Mouse (Mus musculus): ENCODE results near the gene Steap3. TPM values are rescaled to one million over a fixed set of nuclear protein-coding genes. Genes with fewer than 3 reads are reported as not detected.
A peak's percentile ranks its signal among the peaks of the same experiment; 100 is the strongest.

Steap3 gene
- polyA plus RNA-seq, 2 experiments from 2014 or later: not detected

DNA sequence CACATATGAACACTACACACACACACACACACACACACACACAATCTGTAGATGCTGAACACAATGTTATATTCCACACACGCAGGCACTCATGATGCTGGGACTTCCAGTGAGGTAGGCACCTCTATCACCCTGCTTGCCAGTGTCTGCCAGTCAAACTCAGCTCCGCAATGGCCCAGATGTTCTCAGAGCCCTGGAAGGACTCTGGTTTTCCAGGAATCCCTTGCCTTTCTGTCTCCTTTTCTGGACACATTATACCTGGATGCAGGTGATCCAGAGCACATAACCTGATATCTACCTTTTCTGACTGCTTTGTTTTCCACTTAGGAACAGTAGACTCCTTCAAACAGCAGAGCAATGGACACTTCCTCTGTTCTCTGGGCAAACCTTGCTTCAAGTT, 75.8 kb downstream of the Steap3 start:
- no peak for ATAC-seq

DNA sequence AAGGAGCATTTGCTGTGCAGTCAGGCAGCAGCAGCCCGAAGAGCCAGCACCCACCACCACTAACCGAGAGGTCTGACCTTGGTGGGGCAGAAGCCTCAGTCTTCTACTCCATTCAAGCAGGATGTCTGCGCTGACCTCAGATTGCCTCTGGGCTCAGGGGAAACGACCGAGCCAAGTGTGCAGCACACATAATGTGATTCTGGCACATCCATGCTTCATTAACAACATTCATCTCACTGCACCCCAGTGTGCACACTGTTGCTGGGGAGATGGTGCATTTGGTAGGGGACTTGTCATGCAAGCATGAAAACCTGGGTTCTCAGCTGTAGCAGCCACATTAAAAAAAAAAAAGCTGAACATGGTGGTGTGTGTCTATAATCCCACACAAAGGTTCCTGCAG, 76.6 kb downstream of the Steap3 start:
- no peak for ATAC-seq

DNA sequence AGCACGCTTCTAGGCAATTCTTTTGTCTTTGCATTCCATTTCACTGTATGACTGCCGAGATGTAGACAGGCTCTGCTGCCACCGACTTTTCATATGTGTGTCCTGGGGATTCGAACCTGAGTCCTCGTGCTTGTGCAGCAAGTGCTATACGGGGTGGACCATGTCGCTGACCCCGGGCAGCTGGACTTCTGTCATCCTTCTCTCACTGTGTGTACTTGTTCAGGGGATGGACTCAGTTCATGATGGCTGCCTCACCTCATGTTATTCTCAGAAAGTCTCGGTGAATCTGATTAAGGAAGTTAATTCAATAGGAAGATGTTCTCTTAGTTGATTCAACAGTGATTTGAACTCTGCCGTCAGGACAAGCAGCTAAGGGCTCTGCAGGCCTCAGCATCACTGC, 78.9 kb downstream of the Steap3 start:
- no peak for ATAC-seq

DNA sequence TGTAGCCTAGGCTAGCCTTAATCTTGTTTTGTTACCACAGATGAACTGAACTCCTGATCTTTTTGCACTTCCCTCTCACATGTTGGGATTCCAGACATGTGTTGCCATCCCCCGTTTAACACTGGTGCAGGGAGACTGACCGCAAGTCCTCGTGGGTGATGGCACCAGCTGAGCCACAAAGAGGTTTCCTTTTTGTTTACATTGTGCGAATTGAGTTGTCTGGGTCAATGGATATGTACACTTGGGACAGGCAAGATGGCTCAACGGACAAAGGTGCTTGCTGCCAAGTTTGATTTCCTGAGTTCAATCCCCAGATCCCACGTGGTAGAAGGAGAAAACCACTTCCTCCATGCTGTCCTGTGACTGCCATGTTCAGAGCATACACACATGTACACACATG, 80.2 kb downstream of the Steap3 start:
- ATAC-seq: no peak

DNA sequence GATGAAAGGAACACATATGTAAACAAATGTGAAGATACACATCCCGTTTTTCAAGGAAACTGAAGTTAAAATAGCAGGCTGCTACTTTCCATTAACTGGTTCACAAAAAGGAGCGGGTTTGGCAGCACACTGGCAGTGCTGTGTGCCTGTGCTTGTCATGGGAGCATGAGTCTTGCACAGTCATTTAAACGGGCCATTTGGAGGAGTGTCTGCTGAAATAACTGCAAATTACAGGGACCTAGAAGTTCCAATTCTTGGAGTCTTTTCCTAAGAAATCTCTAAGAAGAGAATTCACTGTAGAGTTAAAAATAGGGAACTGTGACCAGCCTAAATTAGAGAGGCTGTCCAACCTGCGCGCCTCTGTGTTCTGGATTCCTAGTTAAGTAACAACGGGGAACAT, 81.6 kb downstream of the Steap3 start:
- no peak for ATAC-seq

DNA sequence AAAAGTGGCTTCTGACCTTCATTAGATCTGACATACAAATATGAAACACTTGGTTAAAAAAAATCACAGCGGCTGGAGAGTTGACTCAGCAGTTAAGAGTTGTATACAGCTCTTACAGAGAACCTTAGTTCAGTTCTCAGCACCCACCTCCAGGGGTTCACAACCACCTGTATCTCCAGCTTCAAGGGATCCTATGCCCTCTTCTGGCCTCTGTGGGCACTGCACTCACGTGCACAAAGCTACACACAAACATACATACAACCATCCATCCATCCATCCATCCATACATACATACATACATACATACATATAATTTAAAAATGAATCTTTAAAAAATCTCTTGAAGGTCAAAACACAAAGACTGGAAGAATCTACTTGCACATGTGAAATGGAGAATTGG, 82.2 kb downstream of the Steap3 start:
- ATAC-seq: no peak

DNA sequence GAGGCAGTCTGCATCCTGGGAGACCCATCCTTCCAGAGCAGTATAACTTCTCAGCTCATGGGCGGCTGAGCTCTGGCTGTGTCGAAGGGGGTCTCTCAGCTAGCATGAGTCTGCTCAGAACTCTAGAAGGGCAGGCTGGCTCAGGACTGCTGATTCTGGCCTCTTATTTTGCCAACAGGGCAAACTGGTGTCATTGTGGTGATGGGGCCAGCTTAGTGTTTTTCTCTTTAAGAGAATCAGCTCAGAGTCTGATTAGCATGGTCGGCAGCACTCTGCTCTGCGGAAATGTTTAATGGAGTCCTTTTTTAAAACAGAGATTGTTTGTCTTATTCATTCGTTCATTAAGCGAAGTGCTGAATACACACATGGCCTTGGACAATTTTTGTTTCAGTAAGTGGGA, 83.3 kb downstream of the Steap3 start:
- ATAC-seq: no peak

DNA sequence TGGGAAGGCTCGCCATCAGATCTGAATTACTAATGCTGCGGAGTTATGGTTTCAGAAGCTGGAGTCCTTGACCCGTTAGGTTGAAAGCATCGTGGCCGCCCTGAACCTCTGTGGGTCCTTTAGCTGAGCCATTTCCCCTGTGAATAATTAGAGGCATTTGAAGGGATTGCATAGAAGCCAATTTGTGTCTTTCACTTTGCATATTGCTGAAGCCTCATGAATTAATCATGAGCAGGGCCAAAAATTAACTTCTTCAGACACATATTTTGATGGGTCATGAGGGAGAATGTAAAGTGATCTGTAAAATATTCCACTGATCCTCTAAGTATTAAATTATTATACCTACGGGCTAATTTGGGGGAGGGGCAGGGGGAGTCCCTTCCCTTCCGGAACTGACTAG, 85.4 kb downstream of the Steap3 start:
- no peak for ATAC-seq

DNA sequence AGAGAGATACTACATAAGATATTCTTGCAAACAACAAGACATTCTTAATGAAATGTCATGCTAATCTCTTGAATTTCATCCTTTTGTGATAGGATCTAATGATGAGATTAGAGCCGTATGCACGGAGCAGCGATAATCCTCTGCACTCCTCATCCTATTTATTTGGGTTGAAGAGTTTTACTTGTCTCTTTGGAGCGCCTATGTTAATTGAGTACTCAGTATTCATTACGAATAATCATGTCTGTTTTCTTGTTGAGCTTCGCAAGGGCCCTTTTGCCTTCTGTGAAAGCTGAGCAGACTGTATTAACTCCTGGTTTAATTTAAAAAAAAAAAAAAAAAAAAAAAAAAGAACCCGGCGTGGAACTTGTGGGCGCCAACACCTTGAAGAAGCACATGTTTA, 85.8 kb downstream of the Steap3 start:
- no peak for ATAC-seq

DNA sequence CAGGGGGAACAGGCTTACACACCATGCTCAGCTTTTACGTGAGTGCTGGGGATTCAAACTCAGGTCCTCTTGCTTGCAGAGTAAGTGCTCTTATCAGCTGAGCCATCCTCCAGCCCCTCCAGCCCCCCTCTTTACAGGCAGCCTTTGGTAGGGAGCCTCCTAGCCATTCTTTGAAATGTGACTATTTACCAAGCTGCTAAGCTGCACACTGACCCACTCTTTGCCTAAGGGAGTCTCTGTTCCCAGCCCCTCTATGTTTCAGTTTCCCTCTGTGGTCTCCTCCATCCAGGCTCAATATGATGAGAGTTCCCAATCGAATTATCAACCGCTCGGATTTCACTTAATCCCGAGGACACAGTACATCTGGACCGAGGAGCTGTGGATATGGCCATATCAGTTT, 86.3 kb downstream of the Steap3 start:
- ATAC-seq: no peak

DNA sequence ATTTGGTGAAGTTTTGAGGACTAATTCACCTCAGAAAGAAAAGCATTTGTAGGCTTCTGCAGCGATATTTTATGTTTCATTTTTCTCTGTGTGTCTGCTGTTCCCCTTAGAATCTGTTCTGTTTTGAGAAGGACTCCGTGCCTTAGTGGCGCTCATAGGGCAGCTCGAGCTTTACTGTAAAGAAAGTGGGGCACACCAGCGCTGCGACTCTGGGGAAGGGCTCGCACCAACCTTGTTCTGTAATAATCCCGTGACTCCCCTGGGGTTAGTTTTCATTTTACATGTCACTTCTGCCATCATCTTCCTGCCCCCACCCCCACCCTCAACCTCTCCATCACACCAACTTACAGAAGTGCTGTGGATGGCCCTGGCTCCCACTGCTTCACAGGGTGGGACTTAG, 95.4 kb downstream of the Steap3 start:
- ATAC-seq: no peak

DNA sequence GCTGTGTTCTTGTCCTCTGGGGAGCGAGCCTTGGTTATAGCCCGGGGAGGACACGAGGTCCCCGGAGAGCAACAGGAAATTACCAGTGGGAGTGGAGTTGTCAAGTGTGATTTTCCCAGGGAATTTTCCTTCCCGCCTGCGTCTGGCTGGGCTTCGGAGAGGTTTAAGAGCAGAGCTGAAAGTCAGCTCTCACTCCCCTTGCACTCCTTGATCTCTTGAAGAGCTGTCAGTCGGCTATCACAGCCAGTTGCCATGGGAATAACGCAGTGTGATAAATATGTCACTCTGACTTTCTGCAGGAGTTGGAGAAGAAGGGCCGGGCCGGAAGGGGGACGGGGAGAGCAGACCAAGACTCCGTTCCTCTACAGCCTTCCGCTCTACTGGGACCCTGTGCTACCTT, 96.2 kb downstream of the Steap3 start:
- no peak for ATAC-seq

DNA sequence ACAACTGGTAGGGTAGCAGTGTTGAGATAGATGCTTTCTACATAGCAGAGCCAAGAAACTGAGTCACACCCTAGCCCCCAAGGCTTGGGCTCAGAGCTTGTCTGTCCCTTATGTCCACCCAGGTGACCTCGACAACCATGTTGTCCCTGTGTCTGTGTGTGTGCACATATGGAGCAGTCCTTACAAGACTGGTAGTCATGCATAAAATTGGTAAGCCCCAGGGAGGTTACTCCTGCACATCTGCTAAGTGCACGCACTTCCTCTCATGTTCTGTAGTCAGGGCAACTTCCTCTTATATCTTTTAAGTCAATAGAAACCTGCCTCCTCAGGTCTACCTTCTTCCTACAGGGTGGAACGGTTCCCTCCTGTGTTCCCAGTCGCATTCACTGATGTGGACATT, 97.5 kb downstream of the Steap3 start:
- no peak for ATAC-seq

DNA sequence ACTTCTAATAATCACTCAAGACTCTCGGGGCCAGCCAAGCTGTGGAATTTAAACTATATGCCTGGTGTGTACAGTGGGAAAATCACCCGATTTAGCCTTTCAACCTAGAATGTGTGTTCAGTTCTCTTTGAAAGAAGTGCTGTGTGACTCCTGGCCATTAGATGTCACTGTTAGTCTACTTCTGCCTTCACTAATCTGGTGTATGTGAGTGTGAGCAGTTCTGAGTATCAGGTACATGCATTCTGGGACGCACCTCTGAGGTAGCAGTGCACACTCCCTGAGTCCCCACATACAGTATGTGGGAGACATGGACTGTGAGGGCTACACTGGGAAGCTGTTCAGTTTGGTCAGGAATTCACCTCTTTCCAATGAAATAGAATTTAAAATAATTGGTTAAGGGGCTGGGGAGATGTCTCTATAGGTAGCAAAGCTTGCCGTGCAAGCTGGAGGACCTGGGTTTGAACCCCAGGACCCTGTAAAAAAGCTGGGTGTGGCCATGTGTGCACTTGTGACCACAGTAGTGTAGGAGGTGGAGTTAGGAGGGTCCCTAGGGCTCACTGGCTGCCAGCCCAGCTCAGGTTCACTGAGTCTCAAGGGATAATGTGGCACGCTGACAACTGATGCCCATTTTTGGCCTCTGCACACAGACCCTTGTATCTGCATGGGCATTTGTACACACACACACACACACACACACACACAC, 100.5 kb downstream of the Steap3 start:
- ATAC-seq: no peak

DNA sequence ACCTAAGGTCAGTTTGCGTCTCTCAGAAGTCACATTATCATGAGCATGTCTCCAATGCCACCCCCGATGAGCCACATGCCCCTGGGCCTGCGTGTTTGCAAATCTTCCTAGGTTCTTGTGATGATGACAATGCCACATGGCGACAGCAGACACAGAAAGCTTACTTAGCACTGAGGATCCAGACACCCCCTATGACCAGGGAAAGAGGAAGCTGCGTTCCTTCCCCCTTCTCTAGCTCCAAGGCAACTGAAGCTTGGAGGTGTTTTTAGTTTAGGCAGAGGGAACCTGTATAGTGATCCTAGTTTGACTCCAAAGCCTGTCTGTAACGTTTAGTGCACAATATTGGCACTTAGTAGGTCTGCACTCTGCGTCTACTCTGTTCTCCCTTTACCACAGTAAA, 102.2 kb downstream of the Steap3 start:
- ATAC-seq: no peak

DNA sequence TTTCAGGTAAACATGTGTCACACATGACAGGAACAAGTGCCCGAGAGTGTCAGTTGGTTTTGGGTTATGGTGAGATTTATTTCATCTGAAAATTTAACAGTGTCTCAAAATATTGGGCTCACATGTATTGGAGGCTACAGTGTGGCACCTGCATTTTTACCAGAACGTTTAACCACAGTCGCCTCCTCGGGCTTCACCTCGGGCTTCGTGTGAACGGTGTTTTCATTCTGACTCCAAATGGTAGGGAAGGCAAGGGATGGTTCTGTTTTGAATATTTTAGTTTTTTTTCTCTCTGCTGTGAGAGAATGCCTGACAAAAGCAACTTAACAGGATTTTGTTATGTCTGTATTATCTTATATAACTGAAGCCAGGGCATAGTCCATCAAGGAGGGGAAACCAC, 103.8 kb downstream of the Steap3 start:
- no peak for ATAC-seq

DNA sequence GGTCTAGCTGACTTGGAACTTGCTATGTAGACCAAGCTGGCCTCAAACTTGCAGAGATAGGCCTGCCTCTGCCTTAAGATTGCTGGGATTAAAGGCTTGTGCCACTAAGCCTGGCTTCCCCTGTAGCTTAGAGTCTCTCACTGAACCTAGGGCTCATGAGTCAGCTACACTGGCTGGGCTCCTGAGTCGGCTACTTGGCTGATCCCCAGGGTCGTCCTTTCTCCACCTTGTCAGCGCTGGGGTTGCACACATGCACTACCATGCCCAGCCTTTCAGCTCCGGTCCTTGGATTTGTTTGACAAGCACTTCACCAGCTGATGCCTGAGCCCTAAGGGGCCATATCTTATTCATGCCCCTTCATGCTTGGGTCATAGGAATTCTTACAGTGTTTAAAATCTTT, 104.5 kb downstream of the Steap3 start:
- ATAC-seq: no peak

DNA sequence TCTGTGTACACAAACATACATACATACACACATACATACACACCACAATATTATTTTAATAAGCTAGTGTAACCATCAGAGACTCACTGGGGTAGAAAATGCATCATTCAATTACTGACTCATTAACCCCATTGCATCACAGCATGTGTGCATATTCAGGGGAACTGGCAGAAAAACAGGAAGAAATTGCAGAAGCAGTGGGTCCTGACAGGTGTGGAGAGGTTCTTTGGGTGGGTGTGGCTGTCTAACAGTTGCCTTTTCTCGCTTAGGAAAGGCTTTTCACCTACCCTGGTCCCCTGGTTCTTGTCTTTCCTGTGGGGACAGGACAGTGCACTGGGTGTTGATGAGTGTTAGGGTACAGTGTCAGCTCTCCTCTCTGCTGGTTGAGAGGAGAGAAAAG, 109.9 kb downstream of the Steap3 start:
- ATAC-seq: no peak

DNA sequence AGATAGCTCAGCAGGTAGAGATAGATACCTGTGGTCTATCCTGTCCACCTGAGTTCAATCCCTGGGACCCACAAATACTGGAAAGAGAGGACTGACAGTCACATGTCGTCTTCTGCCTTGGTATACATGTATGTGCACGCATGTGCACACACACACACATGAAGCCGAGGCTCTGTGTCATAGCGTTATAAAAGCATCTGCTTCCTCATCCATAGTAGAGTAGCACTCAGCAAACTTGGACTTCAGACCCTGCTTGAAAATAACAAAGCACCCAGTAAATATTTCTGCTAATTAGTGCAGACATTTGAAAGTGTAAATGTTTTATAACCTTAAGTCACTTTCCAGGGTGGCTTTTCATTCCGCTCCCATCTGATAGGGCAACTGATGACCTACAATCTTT, 111.0 kb downstream of the Steap3 start:
- ATAC-seq: no peak

DNA sequence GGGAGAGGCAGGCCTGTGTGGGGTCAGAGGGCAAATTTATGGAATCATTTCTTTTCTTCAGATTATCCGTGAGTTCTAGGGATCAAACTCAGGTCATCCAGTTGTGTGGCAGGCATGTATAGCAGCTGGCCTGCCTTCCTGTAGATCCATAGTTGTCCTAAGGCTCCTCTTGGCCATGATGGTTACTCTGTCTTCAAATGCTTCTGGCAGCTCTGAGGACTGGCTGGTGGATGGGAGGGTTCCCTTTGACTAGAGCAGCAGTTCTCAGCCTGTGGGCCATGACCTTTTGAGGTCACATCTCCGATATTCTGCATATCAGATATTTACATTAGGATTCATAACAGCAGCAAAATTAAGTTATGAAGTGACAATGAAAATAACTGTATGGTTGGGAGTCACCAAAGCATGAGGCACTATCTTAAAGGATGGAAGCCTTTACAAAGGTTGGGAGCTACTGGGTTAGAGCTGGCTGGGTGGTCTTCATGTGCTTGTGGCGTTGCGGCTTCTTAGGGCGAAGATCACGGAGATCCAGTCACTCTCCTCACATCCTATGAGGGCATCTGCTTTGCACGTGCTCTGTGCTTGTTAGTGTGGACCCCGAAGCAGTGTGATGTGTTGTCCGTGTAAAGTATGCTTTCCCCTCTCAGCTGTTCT, 113.9 kb downstream of the Steap3 start:
- no peak for ATAC-seq

DNA sequence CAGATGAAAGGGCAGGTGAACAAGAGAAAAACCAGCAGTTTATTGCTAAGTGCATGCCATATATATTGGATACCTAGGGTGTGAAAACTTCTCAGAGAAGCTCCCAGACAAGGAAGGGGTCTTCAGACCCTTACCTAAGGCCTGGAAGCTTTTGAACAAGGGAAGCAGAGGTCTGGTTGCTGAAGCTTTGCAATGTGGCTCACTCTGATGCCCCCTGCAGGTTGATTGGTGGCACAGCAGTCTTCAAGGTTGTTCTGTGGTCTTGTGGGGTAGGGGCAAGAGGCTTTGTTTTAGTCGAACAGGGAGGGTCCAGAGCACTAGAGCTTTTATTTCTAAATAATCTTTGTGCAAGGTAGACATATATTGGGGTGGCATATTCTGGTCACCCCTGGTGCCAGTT, 117.2 kb downstream of the Steap3 start:
- ATAC-seq: peak; percentile 54

DNA sequence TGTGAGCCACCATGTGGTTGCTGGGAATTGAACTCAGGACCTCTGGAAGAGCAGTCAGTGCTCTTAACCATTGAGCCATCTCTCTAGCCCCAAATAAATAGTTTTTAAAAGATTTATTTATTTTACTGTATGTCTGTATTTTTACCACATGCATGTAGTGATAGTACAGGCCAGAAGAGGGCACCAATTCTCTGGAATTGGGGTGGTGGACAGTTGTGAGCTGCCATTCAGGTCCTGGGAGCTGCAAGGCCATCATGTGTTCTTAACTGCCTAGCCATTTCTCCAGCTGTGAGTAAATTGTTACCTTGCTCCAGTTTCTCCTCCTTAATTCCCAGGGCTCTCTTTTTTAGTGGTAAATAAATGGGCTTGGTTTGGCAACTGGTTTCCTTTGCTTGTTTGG, 118.3 kb downstream of the Steap3 start:
- ATAC-seq: peak; percentile 49

DNA sequence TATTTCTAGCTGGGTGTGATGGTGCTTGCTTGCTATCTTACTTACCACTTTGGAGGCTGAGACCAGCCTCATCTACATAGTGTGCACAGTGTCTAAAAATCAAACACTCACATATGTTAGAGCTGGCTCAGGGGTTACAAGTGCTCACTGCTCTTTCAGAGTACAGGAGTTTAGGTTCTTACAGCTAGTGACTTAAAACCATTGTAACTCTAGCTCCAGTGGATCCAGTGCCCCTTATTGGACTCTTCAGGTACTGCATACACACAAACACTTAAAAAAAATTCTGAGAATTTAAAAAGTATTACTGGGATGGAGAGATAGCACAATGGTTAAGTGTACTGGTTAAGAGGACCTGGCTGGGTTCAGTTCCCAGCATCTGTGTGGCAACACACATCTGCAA, 125.5 kb downstream of the Steap3 start:
- no peak for ATAC-seq

DNA sequence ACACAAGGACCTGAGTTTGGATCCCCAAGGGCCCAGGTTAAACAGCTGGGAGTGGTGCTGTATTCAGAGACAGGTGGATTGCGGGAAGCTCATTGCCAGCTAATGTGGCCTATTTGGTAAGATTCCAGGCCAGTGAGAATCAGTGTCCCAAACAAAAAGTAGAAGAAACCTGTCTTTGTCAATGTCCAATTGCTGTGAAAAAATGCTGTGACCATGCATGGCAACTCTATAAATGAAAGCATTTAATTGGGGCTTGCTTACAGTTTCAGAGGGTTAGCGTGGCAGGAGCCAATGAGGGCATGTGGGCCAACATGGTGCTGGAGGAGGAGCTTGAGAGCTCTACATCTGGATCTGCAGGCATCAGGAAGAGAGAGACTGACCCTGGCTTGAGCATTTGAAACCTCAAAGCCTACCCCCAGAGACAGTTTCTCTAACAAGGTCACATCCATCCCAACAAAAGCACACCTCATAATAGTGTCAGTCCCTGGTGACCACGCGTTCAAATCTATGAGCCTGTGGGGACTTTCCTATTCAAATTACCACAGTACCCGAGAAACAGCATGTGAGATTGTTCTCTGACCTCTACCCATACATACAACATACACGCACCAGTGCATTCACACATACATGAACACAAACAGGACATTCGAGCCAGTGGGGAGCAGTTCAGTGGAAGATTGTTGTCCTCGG, 126.8 kb downstream of the Steap3 start:
- ATAC-seq: no peak
